Mouse (Mus musculus): ENCODE results near the gene Dst. TPM values are rescaled to one million over a fixed set of nuclear protein-coding genes. Genes with fewer than 3 reads are reported as not detected.
A peak's percentile ranks its signal among the peaks of the same experiment; 100 is the strongest.

The Dst gene
- total and polyA plus RNA-seq, 2 experiments from 2014 or later: 21.7 to 106 TPM

GRCm38 (mm10) chr1:34201483-34201882 lies 293.5 kb downstream of the Dst start:
- 34% methylated on average over 4 of the region's 4 CpGs for WGBS
- DNase-seq (ENCODE audit: low spot score) (peak; percentile 43), ATAC-seq (ENCODE audit: insufficient read depth, low read depth) (no peak)
- Histone ChIP-seq H3K4me3 (ENCODE audit: low read depth, low read length) (no peak overlapping the region), H3K4me1 (ENCODE audit: control insufficient read depth, insufficient read depth) (no peaks in the 10 kb centered on the region), H3K4me2 (ENCODE audit: low read depth, low read length) (no peak overlapping the region), H3K9ac (replicated peaks; ENCODE audit: low read depth, low read length) (no peak overlapping the region), H3K27me3 (ENCODE audit: control insufficient read depth, insufficient read depth, low read length) (no peaks in the 10 kb centered on the region), H3K27ac (ENCODE audit: low read depth) (no peak overlapping the region), H3K9me3 (replicated peaks; ENCODE audit: control insufficient read depth, low read length) (no peaks in the 10 kb centered on the region), H3K36me3 (replicated peaks; ENCODE audit: control insufficient read depth, insufficient read depth, low read length) (peaks cover 93% of the 10 kb centered on the region)
- TF ChIP-seq EP300 (IDR thresholded peaks at IDR 0.05; ENCODE audit: low read depth): no peak
- peak; percentile 62 for TF ChIP-seq CTCF (IDR thresholded peaks at IDR 0.05; ENCODE audit: low read depth)

GRCm38 (mm10) chr1:34211704-34212103 lies 303.7 kb downstream of the Dst start:
- H3K9me3 ChIP-seq (replicated peaks; ENCODE audit: control insufficient read depth, low read length): no peaks in the 10 kb centered on the region
- H3K9ac ChIP-seq (replicated peaks; ENCODE audit: low read depth, low read length): no peak overlapping the region
- WGBS: 76% methylated on average over 3 of the region's 3 CpGs
- H3K4me3 ChIP-seq (ENCODE audit: low read depth, low read length): no peak overlapping the region
- no peak for TF ChIP-seq EP300 (IDR thresholded peaks at IDR 0.05; ENCODE audit: low read depth)
- no peak for TF ChIP-seq CTCF (IDR thresholded peaks at IDR 0.05; ENCODE audit: low read depth)
- no peak overlapping the region for H3K27ac ChIP-seq (ENCODE audit: low read depth)
- no peak for ATAC-seq (ENCODE audit: insufficient read depth, low read depth)
- H3K27me3 ChIP-seq (ENCODE audit: control insufficient read depth, insufficient read depth, low read length): no peaks in the 10 kb centered on the region
- no peak for DNase-seq (ENCODE audit: low spot score)
- H3K4me1 ChIP-seq (ENCODE audit: control insufficient read depth, insufficient read depth): no peaks in the 10 kb centered on the region
- H3K36me3 ChIP-seq (replicated peaks; ENCODE audit: control insufficient read depth, insufficient read depth, low read length): peaks cover 88% of the 10 kb centered on the region
- no peak overlapping the region for H3K4me2 ChIP-seq (ENCODE audit: low read depth, low read length)

- no peak overlapping the region for H3K9ac ChIP-seq (replicated peaks; ENCODE audit: low read depth, low read length)
- no peak for DNase-seq (ENCODE audit: low spot score)
- no peaks in the 10 kb centered on the region for H3K4me1 ChIP-seq (ENCODE audit: control insufficient read depth, insufficient read depth)
- no peak for ATAC-seq (ENCODE audit: insufficient read depth, low read depth)
- no peak overlapping the region for H3K4me3 ChIP-seq (ENCODE audit: low read depth, low read length)
- H3K27me3 ChIP-seq (ENCODE audit: control insufficient read depth, insufficient read depth, low read length): no peaks in the 10 kb centered on the region
- H3K27ac ChIP-seq (ENCODE audit: low read depth): no peak overlapping the region
- WGBS: 73% methylated on average over 2 of the region's 2 CpGs
- H3K36me3 ChIP-seq (replicated peaks; ENCODE audit: control insufficient read depth, insufficient read depth, low read length): peaks cover 92% of the 10 kb centered on the region
- TF ChIP-seq EP300 (IDR thresholded peaks at IDR 0.05; ENCODE audit: low read depth): no peak
- no peak for TF ChIP-seq CTCF (IDR thresholded peaks at IDR 0.05; ENCODE audit: low read depth)
- H3K9me3 ChIP-seq (replicated peaks; ENCODE audit: control insufficient read depth, low read length): no peaks in the 10 kb centered on the region
- H3K4me2 ChIP-seq (ENCODE audit: low read depth, low read length): no peak overlapping the region
Measured at GRCm38 (mm10) chr1:34216456-34216855, 308.4 kb downstream of the Dst start.

- DNase-seq (ENCODE audit: low spot score) (peak; percentile 41), ATAC-seq (ENCODE audit: insufficient read depth, low read depth) (peak; percentile 69)
- Histone ChIP-seq H3K4me3 (ENCODE audit: low read depth, low read length) (no peak overlapping the region), H3K4me2 (ENCODE audit: low read depth, low read length) (no peak overlapping the region), H3K36me3 (replicated peaks; ENCODE audit: control insufficient read depth, insufficient read depth, low read length) (peaks cover 87% of the 10 kb centered on the region), H3K27me3 (ENCODE audit: control insufficient read depth, insufficient read depth, low read length) (no peaks in the 10 kb centered on the region), H3K9ac (replicated peaks; ENCODE audit: low read depth, low read length) (no peak overlapping the region), H3K4me1 (ENCODE audit: control insufficient read depth, insufficient read depth) (no peaks in the 10 kb centered on the region), H3K9me3 (replicated peaks; ENCODE audit: control insufficient read depth, low read length) (no peaks in the 10 kb centered on the region), H3K27ac (ENCODE audit: low read depth) (no peak overlapping the region)
- WGBS: 28% methylated on average over 6 of the region's 6 CpGs
- peak; percentile 93 for TF ChIP-seq CTCF (IDR thresholded peaks at IDR 0.05; ENCODE audit: low read depth)
- no peak for TF ChIP-seq EP300 (IDR thresholded peaks at IDR 0.05; ENCODE audit: low read depth)
Measured at GRCm38 (mm10) chr1:34218323-34218722, 310.3 kb downstream of the Dst start.

- H3K36me3 ChIP-seq (replicated peaks; ENCODE audit: control insufficient read depth, insufficient read depth, low read length): peaks cover 87% of the 10 kb centered on the region
- no peak overlapping the region for H3K4me3 ChIP-seq (ENCODE audit: low read depth, low read length)
- no peak for TF ChIP-seq EP300 (IDR thresholded peaks at IDR 0.05; ENCODE audit: low read depth)
- TF ChIP-seq CTCF (IDR thresholded peaks at IDR 0.05; ENCODE audit: low read depth): no peak
- no peaks in the 10 kb centered on the region for H3K27me3 ChIP-seq (ENCODE audit: control insufficient read depth, insufficient read depth, low read length)
- no peaks in the 10 kb centered on the region for H3K9me3 ChIP-seq (replicated peaks; ENCODE audit: control insufficient read depth, low read length)
- no peak overlapping the region for H3K4me2 ChIP-seq (ENCODE audit: low read depth, low read length)
- no peak overlapping the region for H3K9ac ChIP-seq (replicated peaks; ENCODE audit: low read depth, low read length)
- ATAC-seq (ENCODE audit: insufficient read depth, low read depth) (no peak), DNase-seq (ENCODE audit: low spot score) (no peak)
- no peak overlapping the region for H3K27ac ChIP-seq (ENCODE audit: low read depth)
- H3K4me1 ChIP-seq (ENCODE audit: control insufficient read depth, insufficient read depth): no peaks in the 10 kb centered on the region
- WGBS: 83% methylated on average over 9 of the region's 9 CpGs
Measured at GRCm38 (mm10) chr1:34218801-34219200, 310.8 kb downstream of the Dst start.

GRCm38 (mm10) chr1:34220094-34220601 lies 312.1 kb downstream of the Dst start:
- ATAC-seq (ENCODE audit: insufficient read depth, low read depth): no peak
- Histone ChIP-seq H3K27me3 (ENCODE audit: control insufficient read depth, insufficient read depth, low read length) (no peaks in the 10 kb centered on the region), H3K4me3 (ENCODE audit: low read depth, low read length) (no peak overlapping the region), H3K36me3 (replicated peaks; ENCODE audit: control insufficient read depth, insufficient read depth, low read length) (peaks cover 88% of the 10 kb centered on the region), H3K9ac (replicated peaks; ENCODE audit: low read depth, low read length) (no peak overlapping the region), H3K9me3 (replicated peaks; ENCODE audit: control insufficient read depth, low read length) (no peaks in the 10 kb centered on the region), H3K4me1 (ENCODE audit: control insufficient read depth, insufficient read depth) (no peaks in the 10 kb centered on the region), H3K4me2 (ENCODE audit: low read depth, low read length) (no peak overlapping the region), H3K27ac (ENCODE audit: low read depth) (no peak overlapping the region)
- DNase-seq (ENCODE audit: low spot score): no peak
- TF ChIP-seq EP300 (IDR thresholded peaks at IDR 0.05; ENCODE audit: low read depth) (no peak), CTCF (IDR thresholded peaks at IDR 0.05; ENCODE audit: low read depth) (no peak)
- WGBS: 83% methylated on average over 11 of the region's 11 CpGs

Data from heart, postnatal 0 days (tissue).